ENCODE assay signal across 8 mouse cellular contexts in genomic region chr6:124415347-124416088, GRCm38 (mm10). TPM values are rescaled to one million over a fixed set of nuclear protein-coding genes. Genes with fewer than 3 reads are reported as not detected.
A peak's percentile ranks its signal among the peaks of the same experiment; 100 is the strongest.
DNase-seq lines count a peak whose midpoint lies in the region; ATAC-seq and TF ChIP-seq lines count a peak whose summit lies in the region.

No protein-coding gene starts in this region.

- H3K4me2 ChIP-seq in forebrain, embryonic 15.5 days (replicated peaks) = peak overlapping the region; percentile 77
- peak overlapping the region; percentile 68 for H3K4me2 ChIP-seq in neural tube, embryonic 15.5 days

- no peaks in the 10 kb centered on the region for H3K9me3 ChIP-seq in G1E (replicated peaks)
- H3K9me3 ChIP-seq in forebrain, embryonic 15.5 days = no peaks in the 10 kb centered on the region
- H3K9me3 ChIP-seq in neural tube, embryonic 15.5 days (replicated peaks) = no peaks in the 10 kb centered on the region

- peak overlapping the region; percentile 88 for H3K4me3 ChIP-seq in G1E (ENCODE audit: low read depth, low read length)
- H3K4me3 ChIP-seq in forebrain, embryonic 15.5 days = peak overlapping the region; percentile 80
- H3K4me3 ChIP-seq in neural tube, embryonic 15.5 days (replicated peaks) = peak overlapping the region; percentile 66

- no peaks in the 10 kb centered on the region for H3K27me3 ChIP-seq in G1E (ENCODE audit: insufficient read depth, low read length)
- H3K27me3 ChIP-seq in forebrain, embryonic 15.5 days = no peaks in the 10 kb centered on the region
- H3K27me3 ChIP-seq in neural tube, embryonic 15.5 days (replicated peaks) = no peaks in the 10 kb centered on the region

- WGBS in forebrain, embryonic 15.5 days = 4% methylated on average over 21 of the region's 21 CpGs
- WGBS in neural tube, embryonic 15.5 days = 5% methylated on average over 21 of the region's 21 CpGs

- H3K4me1 ChIP-seq in G1E (ENCODE audit: insufficient read depth, low read depth, low read length) = peaks cover 33% of the 10 kb centered on the region
- peaks cover 29% of the 10 kb centered on the region for H3K4me1 ChIP-seq in forebrain, embryonic 15.5 days
- peaks cover 17% of the 10 kb centered on the region for H3K4me1 ChIP-seq in neural tube, embryonic 15.5 days

- peak; percentile 67 for DNase-seq in G1E (ENCODE audit: low spot score)
- DNase-seq in cerebellum, adult 11-12 months = peak; percentile 90
- peak; percentile 55 for DNase-seq in heart, postnatal 25 days (ENCODE audit: low spot score)
- peak; percentile 82 to 93 for DNase-seq in layer of hippocampus, adult 18-20 months (ENCODE audit: low spot score in 2 of 2)
- DNase-seq in lung, adult 18-20 months = peak; percentile 85 to 89
- DNase-seq in testis, postnatal 10 days (ENCODE audit: low spot score) = peak; percentile 90

- peak; percentile 61 for ATAC-seq in G1E (ENCODE audit: extremely low read depth, insufficient number of reproducible peaks, low FRiP score, poor library complexity, severe bottlenecking)
- ATAC-seq in forebrain, embryonic 15.5 days (replicated peaks) = peak; percentile 53
- peak; percentile 63 for ATAC-seq in neural tube, embryonic 15.5 days (ENCODE audit: low FRiP score)

- TF ChIP-seq CTCF in G1E (IDR thresholded peaks at IDR 0.05; ENCODE audit: low read depth, low read length) = peak; percentile 72; the same call in 1 of the 2 replicates

- intact Hi-C loops in heart, postnatal 25 days (cut with DNase I) = loop anchor here (5.0 kb wide), 1 partner anchor 67 kb away; no protein-coding TSS in a partner anchor

- H3K27ac ChIP-seq in forebrain, embryonic 15.5 days (replicated peaks) = peak overlapping the region; percentile 79
- peak overlapping the region; percentile 85 for H3K27ac ChIP-seq in neural tube, embryonic 15.5 days (replicated peaks)

- peak overlapping the region; percentile 78 for H3K9ac ChIP-seq in forebrain, embryonic 15.5 days (replicated peaks)
- H3K9ac ChIP-seq in neural tube, embryonic 15.5 days (replicated peaks) = peak overlapping the region; percentile 54

- H3K36me3 ChIP-seq in G1E (replicated peaks) = peaks cover 25% of the 10 kb centered on the region
- peaks cover 16% of the 10 kb centered on the region; the same call in 1 of the 2 replicates for H3K36me3 ChIP-seq in forebrain, embryonic 15.5 days
- peaks cover 12% of the 10 kb centered on the region for H3K36me3 ChIP-seq in neural tube, embryonic 15.5 days

RNA-seq across cellular contexts. Expression of gene Pex5, which starts 0.7 kb away (rescaled TPM):
- total RNA-seq in G1E (2014; fragmentation: Nextera tagmentation) (15.8 and 25.0 TPM in 2 replicates), G1E (2017) (21.0 and 22.3 TPM in 2 replicates)
- polyA plus RNA-seq in G1E (2012) = 17.4 and 19.1 TPM in 2 replicates
- polyA plus RNA-seq in forebrain, embryonic 15.5 days (2015; fragmentation: Nextera tagmentation; extraction: Ambion mirVana) = 82.9 and 84.4 TPM in 2 replicates
- 10 to 100 TPM; 26.2 to 26.9 TPM for total RNA-seq in heart, postnatal 25 days (2021)
- total RNA-seq in layer of hippocampus, adult 18-20 months (2021) = 10 to 100 TPM; 54.2 to 57.3 TPM
- polyA plus RNA-seq in neural tube, embryonic 15.5 days (2015; fragmentation: Nextera tagmentation; extraction: Ambion mirVana) = 58.0 and 62.4 TPM in 2 replicates

RNA-seq across cellular contexts. Expression of gene Clstn3, which starts 49.1 kb away (rescaled TPM):
- 1.7 and 4.2 TPM in 2 replicates for total RNA-seq in G1E (2014; fragmentation: Nextera tagmentation)
- total RNA-seq in G1E (2017) = 4.6 and 6.2 TPM in 2 replicates
- polyA plus RNA-seq in G1E (2012) = 10.9 and 11.5 TPM in 2 replicates
- polyA plus RNA-seq in forebrain, embryonic 15.5 days (2015; fragmentation: Nextera tagmentation; extraction: Ambion mirVana) = 54.7 and 62.1 TPM in 2 replicates
- 1 to 10 TPM in 1 of 2 experiments, under 1 TPM in 1; 0.49 to 1.5 TPM for total RNA-seq in heart, postnatal 25 days (2021)
- 100 to 1,000 TPM; 269 to 293 TPM for total RNA-seq in layer of hippocampus, adult 18-20 months (2021)
- 135 and 160 TPM in 2 replicates for polyA plus RNA-seq in neural tube, embryonic 15.5 days (2015; fragmentation: Nextera tagmentation; extraction: Ambion mirVana)

Comparison
In these comparisons a context has a peak if more than half of its experiments do, and no peak if none do; other contexts are left out.
1. Peak in every context shown above with its lines: DNase-seq, ATAC-seq, H3K4me3 ChIP-seq and H3K27ac ChIP-seq.
2. RNA of gene Clstn3, which starts 49.1 kb away (total RNA-seq): 269 to 293 TPM in layer of hippocampus, adult 18-20 months; 1.7 to 6.2 TPM in G1E and 0.49 to 1.5 TPM in heart, postnatal 25 days; every median in the first group is over 10 times any median in the second.